Mouse (Mus musculus) hematopoietic multipotent progenitor cell, adult 10-12 weeks (in vitro differentiated cells): ENCODE measurements around the gene Cypt4. TPM values are rescaled to one million over a fixed set of nuclear protein-coding genes. Genes with fewer than 3 reads are reported as not detected.

Source experiments
- polyA plus RNA-seq: library from polyadenylated mRNA; stranded (reverse); fragments of >175 nt; gene quantifications from 2 replicates; pipeline ENCODE4 v1.2.3, GENCODE M21; 2012; ENCODE audit warnings: low replicate concordance

Gene Cypt4
- not detected in 2 replicates for polyA plus RNA-seq

DNA sequence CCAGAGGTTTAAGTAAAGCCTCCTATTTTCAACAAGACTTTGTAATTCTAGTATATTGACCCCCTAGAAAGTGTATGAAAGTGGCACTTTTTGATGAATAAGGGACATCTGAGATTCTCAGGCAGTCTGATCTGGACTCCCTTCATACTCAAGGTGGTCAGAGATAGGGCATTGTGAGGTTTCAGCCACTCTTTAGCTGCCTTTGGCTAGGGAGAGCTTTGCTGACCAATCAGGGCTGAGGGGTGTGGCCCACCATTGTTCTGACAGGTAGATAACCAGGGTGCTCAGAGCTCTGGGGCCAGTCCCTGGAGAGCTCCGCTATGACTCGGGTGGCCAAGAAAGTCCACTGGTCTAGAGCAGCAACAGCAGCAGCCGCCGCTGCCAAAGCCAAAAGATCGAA, at the start of gene Cypt4:
Cypt4 (plus strand) TSS at position 301 of the 400 bp plus-strand sequence.

Other genes with a start within 250 kb of the Cypt4 start
- gene Dpy19l1, start 122.1 kb upstream of the Cypt4 start, polyA plus RNA-seq: 14.4 and 19.7 TPM in 2 replicates
- gene Dpy19l2, start 71.1 kb downstream of the Cypt4 start, polyA plus RNA-seq: not detected in 2 replicates
- not detected in 2 replicates for gene Tbx20, start 149.1 kb downstream of the Cypt4 start, polyA plus RNA-seq